Mouse (Mus musculus) liver, postnatal 0 days (tissue): ENCODE results near the gene Endov. TPM values are rescaled to one million over a fixed set of nuclear protein-coding genes. Genes with fewer than 3 reads are reported as not detected.

Experiments
- ATAC-seq: fragments of 200-750 bp; cut with Nextera tagmentation; 2 replicates; pipeline ENCODE4 v1.8.0; 2017; ENCODE audit warnings: mild to moderate bottlenecking, moderate library complexity
- DNase-seq: peaks from one replicate; pipeline ENCODE4 v3.0.0-alpha.2; 2016
- H3K27ac ChIP-seq: fragments of 300-500 bp; sonication (generic); 2 replicates; pipeline ENCODE4 v1.5.1; 2014; ENCODE audit warnings: antibody characterized with exemption, moderate library complexity, mild to moderate bottlenecking, low read depth
- H3K27me3 ChIP-seq: fragments of 300-500 bp; sonication (generic); 2 replicates; pipeline ENCODE4 v1.6.1; 2014; ENCODE audit warnings: low read length, control low read depth, mixed read lengths; ENCODE audit not compliant: insufficient read depth
- H3K36me3 ChIP-seq: fragments of 300-500 bp; sonication (generic); replicated peaks from 2 replicates; pipeline ENCODE4 v1.6.1; 2014; ENCODE audit warnings: mild to moderate bottlenecking, control low read depth, low read length, moderate library complexity, mixed read lengths; ENCODE audit not compliant: insufficient read depth
- H3K4me1 ChIP-seq: fragments of 300-500 bp; sonication (generic); 2 replicates; pipeline ENCODE4 v1.6.1; 2014; ENCODE audit warnings: antibody characterized with exemption, mild to moderate bottlenecking, control low read depth; ENCODE audit not compliant: insufficient read depth
- H3K4me2 ChIP-seq: fragments of 300-500 bp; sonication (generic); 2 replicates; pipeline ENCODE4 v1.6.1; 2014; ENCODE audit warnings: low read depth, mild to moderate bottlenecking, low read length, moderate library complexity, mixed read lengths
- H3K4me3 ChIP-seq: fragments of 300-500 bp; sonication (generic); 2 replicates; pipeline ENCODE4 v1.5.1; 2014; ENCODE audit warnings: low read depth, low read length
- H3K9ac ChIP-seq: fragments of 300-500 bp; sonication (generic); replicated peaks from 2 replicates; pipeline ENCODE4 v1.6.1; 2014; ENCODE audit warnings: mild to moderate bottlenecking, moderate library complexity
- H3K9me3 ChIP-seq: fragments of 300-500 bp; sonication (generic); 2 replicates; pipeline ENCODE4 v1.6.1; 2016; ENCODE audit warnings: mild to moderate bottlenecking, control low read depth, low read length, mixed read lengths
- CTCF ChIP-seq: sonication (generic); IDR thresholded peaks from 2 replicates; pipeline ENCODE4 v1.5.1; 2016; ENCODE audit warnings: antibody characterized with exemption, low read depth
- EP300 ChIP-seq: IDR thresholded peaks from 2 replicates; pipeline ENCODE4 v1.6.1; 2016; ENCODE audit warnings: antibody characterized with exemption, low read depth, mild to moderate bottlenecking
- WGBS: fragments of 180-500 bp; shearing (Covaris S2); extraction: QIAGEN DNeasy Blood & Tissue Kit; methylation state at CpG from one replicate; pipeline ENCODE4 v1.1.7; 2014; ENCODE audit not compliant: insufficient replicate concordance; 5-methylcytosine and 5-hydroxymethylcytosine counted together
- polyA plus RNA-seq: library from polyadenylated mRNA; unstranded; fragments of >200 nt; fragmentation: Nextera tagmentation; extraction: Ambion mirVana; gene quantifications from 2 replicates; pipeline ENCODE4 v1.2.1, GENCODE M21; 2015

Endov gene
- polyA plus RNA-seq, 1 experiment from 2014 or later = 6.4 TPM

- 0 out of 2 replicates have a peak, but pooled peaks cover 16% of the 10 kb centered on the region for H3K27me3 ChIP-seq
- TF ChIP-seq CTCF = no peak
- TF ChIP-seq EP300 = no peak
- DNase-seq = no peak
Measured at GRCm38 (mm10) chr11:119558870-119559610, 67.9 kb downstream of the Endov start.

More at GRCm38 (mm10) chr11:119558870-119559610, 67.9 kb downstream of the Endov start:
- Histone ChIP-seq H3K4me1 (no peaks in the 10 kb centered on the region), H3K27ac (no peak overlapping the region), H3K4me2 (no peak overlapping the region), H3K9ac (no peak overlapping the region), H3K9me3 (no peaks in the 10 kb centered on the region), H3K4me3 (no peak overlapping the region), H3K36me3 (no peaks in the 10 kb centered on the region)
- 24% methylated on average over 8 of the region's 9 CpGs for WGBS
- no peak for ATAC-seq

Other genes starting within 250 kb of the Endov start
- gene Gaa, start 223.5 kb upstream of the Endov start, polyA plus RNA-seq = 28.6 and 29.0 TPM in 2 replicates
- gene Eif4a3, start 191.3 kb upstream of the Endov start, polyA plus RNA-seq = 119 and 125 TPM in 2 replicates
- gene Card14, start 183.6 kb upstream of the Endov start, polyA plus RNA-seq = 0.06 and 0.09 TPM in 2 replicates
- gene Sgsh, start 135.8 kb upstream of the Endov start, polyA plus RNA-seq = 4.1 and 4.2 TPM in 2 replicates
- gene Slc26a11, start 135.8 kb upstream of the Endov start, polyA plus RNA-seq = 2.1 and 2.2 TPM in 2 replicates
- 6.6 and 7.4 TPM in 2 replicates for gene Rnf213, start 98.2 kb upstream of the Endov start, polyA plus RNA-seq
- 0.04 TPM in 1 of 2 replicates, not detected in the other for gene Nptx1, start 56.4 kb downstream of the Endov start, polyA plus RNA-seq
- 3.1 TPM in 2 replicates for gene Rptor, start 111.6 kb downstream of the Endov start, polyA plus RNA-seq